Mouse (Mus musculus) forebrain, embryonic 10.5 days (tissue): ENCODE data around the gene Trnp1. TPM values are rescaled to one million over a fixed set of nuclear protein-coding genes. Genes with fewer than 3 reads are reported as not detected.

Experiments used
- DNase-seq: peaks from one replicate; pipeline ENCODE4 v3.0.0-alpha.2; 2017; ENCODE audit warnings: low spot score; ENCODE audit errors: extremely low spot score
- H3K27ac ChIP-seq: fragments of 300-500 bp; sonication (generic); 2 replicates; pipeline ENCODE4 v1.5.1; 2016; ENCODE audit warnings: mild to moderate bottlenecking
- H3K27me3 ChIP-seq: fragments of 300-500 bp; sonication (generic); 2 replicates; pipeline ENCODE4 v1.6.1; 2016; ENCODE audit warnings: mild to moderate bottlenecking; ENCODE audit not compliant: poor library complexity, severe bottlenecking
- H3K36me3 ChIP-seq: fragments of 300-500 bp; sonication (generic); replicated peaks from 2 replicates; pipeline ENCODE4 v1.6.1; 2016; ENCODE audit warnings: mild to moderate bottlenecking, moderate library complexity
- H3K4me1 ChIP-seq: fragments of 300-500 bp; sonication (generic); 2 replicates; pipeline ENCODE4 v1.6.1; 2016
- H3K4me3 ChIP-seq: fragments of 300-500 bp; sonication (generic); 2 replicates; pipeline ENCODE4 v1.5.1; 2016; ENCODE audit warnings: mild to moderate bottlenecking, moderate library complexity
- H3K9me3 ChIP-seq: fragments of 300-500 bp; sonication (generic); 2 replicates; pipeline ENCODE4 v1.6.1; 2016; ENCODE audit warnings: mild to moderate bottlenecking, moderate library complexity
- WGBS: fragments of 180-500 bp; shearing (Covaris S2); methylation state at CpG from one replicate; pipeline ENCODE4 v1.1.7; 2016; 5-methylcytosine and 5-hydroxymethylcytosine counted together
- polyA plus RNA-seq: library from polyadenylated mRNA; unstranded; fragments of >200 nt; fragmentation: Nextera tagmentation; extraction: Ambion mirVana; gene quantifications from 2 replicates; pipeline ENCODE4 v1.2.1, GENCODE M21; 2016

Gene Trnp1
- polyA plus RNA-seq, 1 experiment from 2014 or later = 0.48 TPM

GRCm38 (mm10) chr4:133489489-133490245, 8.7 kb downstream of the Trnp1 start:
- Histone ChIP-seq H3K4me1 (peaks cover 40% of the 10 kb centered on the region), H3K27ac (peak overlapping the region; percentile 6; the same call in 1 of the 2 replicates), H3K27me3 (peaks cover 24% of the 10 kb centered on the region), H3K4me3 (no peak overlapping the region), H3K36me3 (no peaks in the 10 kb centered on the region), H3K9me3 (no peaks in the 10 kb centered on the region)
- no peak for DNase-seq
- WGBS = 67% methylated on average over 4 of the region's 4 CpGs

DNA sequence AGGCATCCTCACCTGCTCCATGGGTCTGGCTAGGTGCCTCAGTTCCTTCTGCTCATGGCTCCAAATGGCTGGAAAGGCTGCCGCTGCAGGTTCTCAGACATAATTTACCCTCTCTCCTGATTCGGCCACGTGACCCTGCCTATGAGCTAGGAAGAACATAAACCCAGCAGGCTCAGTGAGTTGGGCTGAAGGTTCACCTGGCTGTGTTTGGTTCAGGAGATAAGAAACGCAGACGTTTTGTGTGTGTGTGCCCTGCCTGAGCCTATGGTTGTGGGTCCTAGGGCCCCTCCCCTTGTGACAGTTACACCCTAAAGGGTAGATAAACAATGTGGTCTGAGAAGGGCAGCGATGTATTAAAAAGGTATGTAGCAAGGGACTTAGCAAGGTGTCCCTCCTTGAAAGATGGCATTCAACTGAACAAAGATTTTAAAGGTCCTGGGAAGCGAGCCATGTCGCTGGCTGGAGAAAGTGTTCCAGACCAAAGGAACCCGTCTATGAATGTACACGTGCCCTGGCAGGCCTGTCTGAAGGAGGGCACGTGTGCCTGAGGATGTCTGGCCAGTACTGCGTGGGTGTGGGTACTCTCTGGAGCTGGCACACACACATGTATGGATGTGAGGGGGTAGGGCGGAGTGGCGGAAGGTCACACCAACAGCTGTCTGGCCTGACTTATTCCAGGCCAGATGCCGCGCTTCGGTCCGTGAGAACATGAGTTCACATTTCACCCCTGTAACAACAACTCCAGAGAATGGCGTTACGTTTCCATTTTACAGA, 9.5 kb downstream of the Trnp1 start:
- WGBS = 86% methylated on average over 20 of the region's 20 CpGs
- Histone ChIP-seq H3K27me3 (peaks cover 24% of the 10 kb centered on the region), H3K4me3 (no peak overlapping the region), H3K27ac (no peak overlapping the region), H3K9me3 (no peaks in the 10 kb centered on the region), H3K4me1 (peaks cover 41% of the 10 kb centered on the region), H3K36me3 (no peaks in the 10 kb centered on the region)
- DNase-seq = no peak

- H3K9me3 ChIP-seq = no peaks in the 10 kb centered on the region
- DNase-seq = no peak
- WGBS = 92% methylated on average over 26 of the region's 26 CpGs
- H3K36me3 ChIP-seq = no peaks in the 10 kb centered on the region
- H3K27ac ChIP-seq = no peak overlapping the region
- H3K27me3 ChIP-seq = peaks cover 35% of the 10 kb centered on the region
- peaks cover 36% of the 10 kb centered on the region for H3K4me1 ChIP-seq
- no peak overlapping the region for H3K4me3 ChIP-seq
Measured at GRCm38 (mm10) chr4:133486673-133487357, 11.5 kb downstream of the Trnp1 start.

DNA sequence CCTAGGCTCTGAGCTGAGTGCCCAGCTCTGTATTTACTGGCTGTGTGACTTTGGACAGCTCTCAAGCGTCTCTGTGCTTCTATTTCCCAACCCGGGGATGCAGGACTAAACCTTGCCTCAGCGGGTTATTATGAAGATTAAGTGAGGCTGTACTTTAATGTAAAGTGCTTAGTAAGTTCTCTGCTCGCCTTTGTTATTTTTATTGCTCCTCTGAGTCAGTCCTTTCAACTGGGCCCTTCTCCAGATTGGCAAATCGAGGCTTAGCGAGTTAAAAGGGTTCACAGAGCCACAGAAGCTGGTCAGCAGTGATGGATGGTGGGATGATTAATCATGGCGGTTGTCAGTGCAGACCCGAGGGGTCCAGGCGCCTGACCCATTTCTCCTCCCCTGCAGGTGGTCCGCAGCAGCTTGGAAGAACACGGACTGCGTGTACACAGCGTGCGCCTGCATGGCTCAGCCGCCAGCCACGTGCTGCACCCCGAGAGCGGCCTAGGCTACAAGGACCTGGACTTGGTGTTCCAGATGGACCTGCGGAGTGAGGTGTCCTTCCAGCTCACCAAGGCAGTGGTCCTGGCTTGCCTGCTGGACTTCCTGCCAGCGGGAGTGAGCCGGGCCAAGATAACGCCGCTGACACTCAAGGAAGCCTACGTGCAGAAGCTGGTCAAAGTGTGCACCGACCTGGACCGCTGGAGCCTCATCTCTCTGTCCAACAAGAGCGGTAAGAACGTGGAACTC, 12.5 kb downstream of the Trnp1 start:
- Histone ChIP-seq H3K27me3 (peaks cover 45% of the 10 kb centered on the region), H3K9me3 (no peaks in the 10 kb centered on the region), H3K4me3 (no peak overlapping the region), H3K4me1 (peaks cover 32% of the 10 kb centered on the region), H3K27ac (no peak overlapping the region), H3K36me3 (no peaks in the 10 kb centered on the region)
- no peak for DNase-seq
- WGBS = 93% methylated on average over 28 of the region's 28 CpGs

- Histone ChIP-seq H3K36me3 (no peaks in the 10 kb centered on the region), H3K27ac (peak overlapping the region; percentile 51; the same call in 1 of the 2 replicates), H3K9me3 (no peaks in the 10 kb centered on the region), H3K4me3 (peak overlapping the region; percentile 29), H3K4me1 (peaks cover 40% of the 10 kb centered on the region), H3K27me3 (peaks cover 56% of the 10 kb centered on the region)
- DNase-seq = no peak
- 12% methylated on average over 22 of the region's 22 CpGs for WGBS
Measured at GRCm38 (mm10) chr4:133484266-133485025, 13.9 kb downstream of the Trnp1 start.

DNA sequence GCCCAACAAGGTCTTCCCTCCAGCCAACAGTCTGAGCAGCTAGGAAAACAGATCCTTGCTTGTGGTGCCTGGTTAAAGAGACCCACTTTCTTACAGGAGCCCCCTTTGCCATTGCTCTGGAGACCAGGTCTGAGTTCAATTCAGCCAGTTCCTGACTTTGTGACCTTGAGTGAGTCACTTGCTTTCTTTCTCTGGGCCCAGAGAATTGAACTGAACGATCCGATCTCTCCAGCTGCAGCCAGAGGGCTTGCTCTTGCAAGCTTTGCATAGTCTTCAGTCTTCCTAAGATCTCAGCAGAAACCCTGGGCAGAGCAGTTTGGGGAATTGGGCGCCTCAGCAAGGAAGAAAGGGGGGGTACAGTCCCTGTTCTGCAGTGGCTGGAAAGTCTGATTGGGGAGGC, 15.9 kb downstream of the Trnp1 start:
- no peaks in the 10 kb centered on the region for H3K36me3 ChIP-seq
- peaks cover 76% of the 10 kb centered on the region for H3K27me3 ChIP-seq
- H3K27ac ChIP-seq = no peak overlapping the region
- DNase-seq = no peak
- 85% methylated on average over 3 of the region's 3 CpGs for WGBS
- H3K9me3 ChIP-seq = no peaks in the 10 kb centered on the region
- H3K4me1 ChIP-seq = peaks cover 28% of the 10 kb centered on the region
- H3K4me3 ChIP-seq = no peak overlapping the region

- DNase-seq = no peak
- no peaks in the 10 kb centered on the region for H3K36me3 ChIP-seq
- H3K4me3 ChIP-seq = no peak overlapping the region
- no peak overlapping the region for H3K27ac ChIP-seq
- 47% methylated on average over 4 of the region's 4 CpGs for WGBS
- no peaks in the 10 kb centered on the region for H3K9me3 ChIP-seq
- peaks cover 28% of the 10 kb centered on the region for H3K4me1 ChIP-seq
- peaks cover 86% of the 10 kb centered on the region for H3K27me3 ChIP-seq
Measured at GRCm38 (mm10) chr4:133481488-133481887, 16.9 kb downstream of the Trnp1 start.

DNA sequence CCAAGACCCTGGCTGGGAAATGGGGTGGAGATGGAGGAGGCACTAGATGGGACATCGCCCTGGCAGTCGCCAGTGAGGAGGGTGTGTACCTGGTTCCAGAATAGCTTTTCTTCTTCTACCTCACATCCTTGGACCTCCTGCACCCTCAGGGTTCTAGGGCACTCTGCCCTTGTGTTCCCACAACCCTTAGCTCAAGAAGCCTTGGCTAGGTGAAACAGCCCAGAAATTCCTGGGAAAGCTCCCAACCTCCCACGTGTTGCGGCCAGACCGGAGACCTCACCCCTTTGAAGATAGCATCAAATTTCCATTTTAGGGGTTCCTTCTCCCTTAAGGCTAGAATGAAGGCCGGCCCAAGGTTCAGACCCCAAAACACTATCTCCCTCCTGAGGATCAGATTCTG, 17.6 kb downstream of the Trnp1 start:
- H3K36me3 ChIP-seq = no peaks in the 10 kb centered on the region
- peaks cover 89% of the 10 kb centered on the region for H3K27me3 ChIP-seq
- peak overlapping the region; percentile 58 for H3K4me3 ChIP-seq
- H3K9me3 ChIP-seq = no peaks in the 10 kb centered on the region
- DNase-seq = no peak
- 48% methylated on average over 6 of the region's 6 CpGs for WGBS
- H3K4me1 ChIP-seq = peaks cover 28% of the 10 kb centered on the region
- H3K27ac ChIP-seq = no peak overlapping the region

DNA sequence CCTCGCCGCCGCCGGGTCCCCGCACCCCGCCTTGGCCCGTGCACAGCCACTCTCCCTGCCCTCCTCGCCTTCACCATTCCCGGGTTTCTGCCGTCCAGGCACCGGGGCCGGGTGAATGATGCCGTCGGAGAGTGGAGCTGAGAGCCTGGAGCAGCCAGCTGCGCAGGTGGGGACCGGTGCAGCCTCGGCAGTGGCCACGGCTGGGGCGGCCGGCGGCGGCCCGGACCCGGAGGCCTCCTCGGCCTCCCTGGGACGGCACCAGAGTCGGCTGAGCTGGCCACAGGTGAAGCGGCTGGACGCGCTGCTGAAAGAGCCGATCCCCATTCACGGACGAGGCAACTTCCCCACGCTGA, 18.2 kb downstream of the Trnp1 start:
- H3K36me3 ChIP-seq = no peaks in the 10 kb centered on the region
- H3K27me3 ChIP-seq = peaks cover 85% of the 10 kb centered on the region
- peaks cover 28% of the 10 kb centered on the region for H3K4me1 ChIP-seq
- no peak for DNase-seq
- WGBS = 3% methylated on average over 34 of the region's 34 CpGs
- H3K27ac ChIP-seq = peak overlapping the region; percentile 76
- H3K9me3 ChIP-seq = no peaks in the 10 kb centered on the region
- H3K4me3 ChIP-seq = peak overlapping the region; percentile 58

DNA sequence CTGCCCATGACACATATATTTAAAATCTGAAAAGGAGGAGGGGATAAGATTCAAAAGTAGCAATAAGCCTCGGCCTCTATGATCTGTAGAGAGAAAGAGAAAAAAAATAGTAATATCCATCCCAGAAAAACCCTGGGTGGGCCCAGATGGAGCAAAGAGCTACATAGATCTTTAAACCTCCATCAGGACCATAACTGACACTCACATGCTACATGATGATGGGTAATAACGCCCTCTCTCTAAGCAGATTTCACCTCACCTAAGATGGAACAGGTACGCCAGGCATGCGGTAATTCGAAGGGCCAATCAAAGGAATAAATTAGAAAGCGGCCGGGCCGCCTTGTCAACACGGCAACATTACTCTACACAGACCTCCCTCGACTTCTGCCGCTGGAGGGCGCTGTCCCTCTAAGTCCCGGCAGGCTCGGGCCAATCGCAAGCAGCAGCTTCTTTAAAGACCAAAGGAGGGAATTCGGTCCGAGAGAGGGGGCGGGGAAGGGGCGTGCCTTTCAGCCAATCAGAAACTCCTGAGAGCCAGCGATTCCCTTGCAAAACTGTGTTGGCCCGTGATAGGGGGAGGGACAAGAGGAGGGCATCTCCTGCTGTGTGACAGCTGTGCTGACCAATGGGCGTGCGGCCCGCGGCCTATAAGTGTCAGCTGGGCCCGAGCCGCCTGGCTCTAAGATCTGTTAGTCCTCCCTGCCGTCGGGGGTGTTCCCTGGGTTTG, 18.7 kb downstream of the Trnp1 start, which contains the start of gene Tent5b:
Tent5b (plus strand) TSS at position 675 of the 727 bp plus-strand sequence.
- Histone ChIP-seq H3K27me3 (peaks cover 81% of the 10 kb centered on the region), H3K9me3 (no peaks in the 10 kb centered on the region), H3K27ac (peak within 1 kb of the TSS; percentile 76), H3K4me3 (peak within 1 kb of the TSS; percentile 58), H3K4me1 (peaks cover 25% of the 10 kb centered on the region), H3K36me3 (no peaks in the 10 kb centered on the region)
- 3% methylated on average over 29 of the region's 29 CpGs for WGBS
- peak; percentile 100 for DNase-seq

- H3K4me1 ChIP-seq = peaks cover 7% of the 10 kb centered on the region
- WGBS = 69% methylated on average over 2 of the region's 2 CpGs
- no peak overlapping the region for H3K4me3 ChIP-seq
- H3K27ac ChIP-seq = no peak overlapping the region
- no peak for DNase-seq
- H3K9me3 ChIP-seq = peaks cover 9% of the 10 kb centered on the region
- peaks cover 47% of the 10 kb centered on the region for H3K27me3 ChIP-seq
- no peaks in the 10 kb centered on the region for H3K36me3 ChIP-seq
Measured at GRCm38 (mm10) chr4:133473833-133474232, 24.5 kb downstream of the Trnp1 start.
